Mouse (Mus musculus): ENCODE data around the gene Rem1. TPM values are rescaled to one million over a fixed set of nuclear protein-coding genes. Genes with fewer than 3 reads are reported as not detected.
A peak's percentile ranks its signal among the peaks of the same experiment; 100 is the strongest.

Gene Rem1
- polyA plus RNA-seq, 1 experiment from 2014 or later: 9.5 TPM

DNA sequence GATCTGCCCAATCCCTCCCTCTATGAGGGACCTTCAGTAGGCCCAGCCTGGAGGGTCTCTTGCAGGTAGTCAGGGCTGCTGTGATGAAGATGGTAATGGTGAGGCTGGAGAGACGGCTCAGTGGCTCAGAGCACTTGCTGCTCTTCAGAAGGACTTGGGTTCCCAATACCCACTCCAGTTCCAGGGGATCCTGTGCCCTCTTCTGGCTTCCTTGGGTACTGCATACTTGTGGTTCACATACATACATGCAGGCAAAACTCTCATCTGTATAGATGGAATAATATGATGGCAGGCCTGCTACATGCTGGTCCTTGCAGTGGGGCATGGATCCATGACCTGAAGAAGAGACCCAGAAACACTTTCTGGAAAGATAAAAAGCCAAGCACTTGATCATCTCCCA lies 18.0 kb upstream of the Rem1 start:
- 93% methylated on average over 1 of the region's 1 CpGs for WGBS
- H3K27me3 ChIP-seq (replicated peaks): no peaks in the 10 kb centered on the region
- ATAC-seq (ENCODE audit: insufficient number of reproducible peaks, low FRiP score): no peak
- H3K9ac ChIP-seq: no peak overlapping the region
- 0 out of 2 replicates have a peak, but pooled peaks cover 4% of the 10 kb centered on the region for H3K9me3 ChIP-seq (replicated peaks)
- H3K36me3 ChIP-seq: no peaks in the 10 kb centered on the region
- H3K27ac ChIP-seq (ENCODE audit: poor library complexity, severe bottlenecking): no peak overlapping the region
- H3K4me1 ChIP-seq (replicated peaks): 0 out of 2 replicates have a peak, but pooled peaks cover 4% of the 10 kb centered on the region
- no peak overlapping the region for H3K4me3 ChIP-seq
- no peak overlapping the region for H3K4me2 ChIP-seq

DNA sequence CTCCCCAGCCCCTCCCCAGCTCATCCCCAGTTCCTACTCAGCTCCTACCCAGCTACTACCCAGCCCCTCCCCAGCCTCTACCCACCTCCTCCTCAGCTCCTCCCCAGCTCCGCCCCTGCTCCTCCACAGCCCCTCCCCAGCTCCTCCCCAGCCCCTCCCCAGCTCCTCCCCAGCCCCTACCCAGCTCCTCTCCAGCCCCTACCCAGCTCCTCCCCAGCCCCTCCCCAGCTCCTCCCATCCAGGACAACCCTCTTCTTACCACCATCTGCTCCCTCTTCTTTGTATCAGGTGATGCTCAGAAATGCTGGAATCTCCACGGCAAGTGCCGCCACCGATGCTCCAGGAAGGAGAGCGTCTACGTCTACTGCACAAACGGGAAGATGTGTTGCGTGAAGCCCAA lies 14.6 kb upstream of the Rem1 start:
- WGBS: 38% methylated on average over 7 of the region's 8 CpGs
- no peaks in the 10 kb centered on the region for H3K27me3 ChIP-seq (replicated peaks)
- 0 out of 2 replicates have a peak, but pooled peaks cover 4% of the 10 kb centered on the region for H3K9me3 ChIP-seq (replicated peaks)
- H3K4me2 ChIP-seq: no peak overlapping the region
- H3K4me1 ChIP-seq (replicated peaks): peaks cover 8% of the 10 kb centered on the region
- H3K4me3 ChIP-seq: no peak overlapping the region
- H3K27ac ChIP-seq (ENCODE audit: poor library complexity, severe bottlenecking): no peak overlapping the region
- 0 out of 2 replicates have a peak, but pooled peaks have one; percentile 31 for ATAC-seq (ENCODE audit: insufficient number of reproducible peaks, low FRiP score)
- H3K36me3 ChIP-seq: no peaks in the 10 kb centered on the region
- no peak overlapping the region for H3K9ac ChIP-seq

DNA sequence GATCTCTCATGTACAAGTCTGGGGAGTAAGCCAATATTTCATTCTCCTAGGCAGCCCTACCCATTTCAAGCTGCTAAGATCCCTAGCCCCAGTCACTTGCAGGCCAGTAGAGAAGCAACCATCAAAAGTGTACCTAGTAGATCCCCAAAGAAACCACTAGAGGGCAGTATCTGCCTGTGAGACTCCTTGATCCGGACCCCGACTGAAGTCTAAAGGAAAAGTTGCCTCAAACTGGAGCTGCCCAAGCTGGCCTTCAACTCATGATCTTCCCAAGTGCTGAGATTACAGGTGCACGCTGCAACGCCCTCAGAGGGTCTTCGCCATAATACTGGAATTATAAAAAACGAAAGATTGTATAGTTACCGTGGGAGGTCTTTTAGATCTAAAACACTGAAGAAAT lies 11.2 kb upstream of the Rem1 start:
- no peak overlapping the region for H3K4me3 ChIP-seq
- H3K27ac ChIP-seq (ENCODE audit: poor library complexity, severe bottlenecking): no peak overlapping the region
- 0 out of 2 replicates have a peak, but pooled peaks have one; percentile 18 for ATAC-seq (ENCODE audit: insufficient number of reproducible peaks, low FRiP score)
- H3K4me2 ChIP-seq: no peak overlapping the region
- no peaks in the 10 kb centered on the region for H3K36me3 ChIP-seq
- peaks cover 3% of the 10 kb centered on the region for H3K4me1 ChIP-seq (replicated peaks)
- no peaks in the 10 kb centered on the region for H3K27me3 ChIP-seq (replicated peaks)
- H3K9me3 ChIP-seq (replicated peaks): no peaks in the 10 kb centered on the region
- WGBS: 11% methylated on average over 7 of the region's 7 CpGs
- no peak overlapping the region for H3K9ac ChIP-seq

DNA sequence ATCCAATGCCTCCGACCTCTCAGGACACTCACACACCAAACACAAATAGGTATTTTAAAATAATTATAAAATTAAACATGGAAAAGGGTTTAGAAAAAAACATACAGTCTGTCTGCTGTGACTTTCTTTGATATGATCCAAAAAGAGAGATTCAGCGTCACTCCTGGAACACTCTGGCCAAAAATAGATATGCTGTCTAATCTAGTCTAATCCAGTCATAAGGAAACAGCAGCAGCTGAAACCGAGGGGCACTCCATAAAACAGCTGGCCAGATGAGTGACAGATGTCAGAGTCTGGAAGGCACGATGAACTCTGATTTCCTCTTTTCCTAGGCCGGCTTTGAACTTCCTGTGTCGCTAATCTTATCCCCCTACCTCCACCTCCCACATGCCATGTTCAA lies 10.3 kb upstream of the Rem1 start:
- H3K27me3 ChIP-seq (replicated peaks): no peaks in the 10 kb centered on the region
- H3K9me3 ChIP-seq (replicated peaks): no peaks in the 10 kb centered on the region
- no peak overlapping the region for H3K9ac ChIP-seq
- 39% methylated on average over 6 of the region's 6 CpGs for WGBS
- H3K36me3 ChIP-seq: no peaks in the 10 kb centered on the region
- H3K4me1 ChIP-seq (replicated peaks): peaks cover 3% of the 10 kb centered on the region
- H3K4me2 ChIP-seq: no peak overlapping the region
- no peak for ATAC-seq (ENCODE audit: insufficient number of reproducible peaks, low FRiP score)
- H3K4me3 ChIP-seq: no peak overlapping the region
- H3K27ac ChIP-seq (ENCODE audit: poor library complexity, severe bottlenecking): no peak overlapping the region

DNA sequence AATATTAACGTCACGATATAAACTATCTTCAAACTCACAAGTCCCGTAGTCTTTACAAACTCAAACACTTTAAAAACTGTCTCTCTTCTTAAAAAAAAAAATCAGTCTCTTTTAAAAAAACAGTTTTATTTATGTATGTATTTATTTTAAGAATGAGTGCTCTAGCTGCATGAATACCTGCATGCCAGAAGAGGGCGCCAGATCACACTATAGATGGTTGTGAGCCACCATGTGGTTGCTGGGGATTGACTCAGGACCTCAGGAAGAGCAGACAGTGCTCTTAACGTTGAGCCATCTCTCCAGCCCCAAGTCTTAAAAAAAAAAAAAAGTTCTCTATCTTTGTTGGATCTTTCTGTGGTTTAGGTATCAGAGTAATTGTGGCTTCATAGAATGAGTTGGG lies 9.4 kb upstream of the Rem1 start:
- Histone ChIP-seq H3K27ac (ENCODE audit: poor library complexity, severe bottlenecking) (no peak overlapping the region), H3K4me2 (no peak overlapping the region), H3K27me3 (replicated peaks) (no peaks in the 10 kb centered on the region), H3K9ac (no peak overlapping the region), H3K36me3 (no peaks in the 10 kb centered on the region), H3K9me3 (replicated peaks) (no peaks in the 10 kb centered on the region), H3K4me1 (replicated peaks) (peaks cover 3% of the 10 kb centered on the region), H3K4me3 (no peak overlapping the region)
- ATAC-seq (ENCODE audit: insufficient number of reproducible peaks, low FRiP score): no peak
- 57% methylated on average over 5 of the region's 5 CpGs for WGBS

DNA sequence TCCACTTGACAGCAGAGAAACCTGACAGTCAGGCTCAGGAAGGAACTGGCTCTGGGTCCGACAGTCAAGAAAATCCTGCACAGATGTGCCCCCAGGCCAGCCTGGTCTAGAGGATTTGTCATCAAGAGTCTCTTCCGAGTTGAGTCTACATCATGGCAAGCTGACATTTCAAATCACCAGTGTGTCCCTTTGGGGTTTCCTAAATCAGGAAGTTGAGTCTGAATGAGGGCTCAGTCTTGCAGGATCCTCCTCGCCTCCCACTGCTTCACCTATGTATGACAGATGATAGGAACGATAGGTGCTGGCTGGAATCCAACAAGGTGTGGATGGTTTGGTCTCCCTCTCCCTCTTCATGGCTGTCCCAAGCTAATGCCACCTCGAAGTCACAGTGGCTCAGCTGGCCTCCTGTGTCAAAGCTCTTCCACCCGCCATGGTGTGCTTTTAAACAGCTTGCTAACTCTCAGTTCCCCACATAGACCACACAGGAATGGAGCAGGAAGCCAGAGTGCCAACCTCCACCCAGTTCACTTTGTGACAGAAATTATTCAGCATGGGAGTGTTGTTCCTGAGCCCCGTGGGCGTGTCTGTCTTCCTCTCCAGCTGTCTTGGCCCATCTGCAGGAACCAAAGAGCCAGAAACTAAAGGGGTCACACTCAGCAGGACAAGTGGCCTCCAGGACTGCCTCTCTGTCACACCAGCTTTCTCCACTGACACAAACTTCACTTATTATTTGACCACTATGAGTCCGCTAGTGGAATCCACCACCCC lies 6.2 kb upstream of the Rem1 start:
- Histone ChIP-seq H3K27me3 (replicated peaks) (peaks cover 4% of the 10 kb centered on the region; the same call in 1 of the 2 replicates), H3K4me3 (no peak overlapping the region), H3K4me1 (replicated peaks) (peaks cover 3% of the 10 kb centered on the region), H3K36me3 (no peaks in the 10 kb centered on the region), H3K9me3 (replicated peaks) (no peaks in the 10 kb centered on the region), H3K4me2 (no peak overlapping the region), H3K27ac (ENCODE audit: poor library complexity, severe bottlenecking) (no peak overlapping the region), H3K9ac (no peak overlapping the region)
- no peak for ATAC-seq (ENCODE audit: insufficient number of reproducible peaks, low FRiP score)
- 64% methylated on average over 9 of the region's 9 CpGs for whole genome bisulfite sequencing

DNA sequence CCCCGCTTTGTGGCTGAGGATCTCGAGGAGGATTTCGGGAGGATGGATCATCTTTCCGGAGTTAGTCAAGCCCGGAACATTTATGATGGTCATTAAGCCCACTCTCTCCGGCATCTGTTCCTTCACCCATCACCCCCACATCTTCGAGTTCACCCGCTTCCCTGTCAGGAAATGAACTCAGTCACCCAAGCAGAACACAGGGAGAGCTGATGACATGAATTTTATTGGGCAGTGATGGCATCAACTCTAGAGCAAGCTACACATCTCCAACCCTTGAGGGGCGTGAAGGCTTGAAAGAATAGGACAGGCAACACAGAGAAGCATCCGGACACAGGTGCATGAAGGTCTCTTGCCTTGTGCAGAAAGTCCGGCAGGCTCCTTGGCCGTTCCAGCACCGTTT lies 4.6 kb upstream of the Rem1 start:
- H3K9me3 ChIP-seq (replicated peaks): no peaks in the 10 kb centered on the region
- no peaks in the 10 kb centered on the region for H3K36me3 ChIP-seq
- H3K9ac ChIP-seq: no peak overlapping the region
- no peak overlapping the region for H3K27ac ChIP-seq (ENCODE audit: poor library complexity, severe bottlenecking)
- WGBS: 83% methylated on average over 13 of the region's 13 CpGs
- peaks cover 5% of the 10 kb centered on the region; the same call in 1 of the 2 replicates for H3K4me1 ChIP-seq (replicated peaks)
- H3K4me3 ChIP-seq: no peak overlapping the region
- ATAC-seq (ENCODE audit: insufficient number of reproducible peaks, low FRiP score): no peak
- peaks cover 9% of the 10 kb centered on the region for H3K27me3 ChIP-seq (replicated peaks)
- H3K4me2 ChIP-seq: no peak overlapping the region

DNA sequence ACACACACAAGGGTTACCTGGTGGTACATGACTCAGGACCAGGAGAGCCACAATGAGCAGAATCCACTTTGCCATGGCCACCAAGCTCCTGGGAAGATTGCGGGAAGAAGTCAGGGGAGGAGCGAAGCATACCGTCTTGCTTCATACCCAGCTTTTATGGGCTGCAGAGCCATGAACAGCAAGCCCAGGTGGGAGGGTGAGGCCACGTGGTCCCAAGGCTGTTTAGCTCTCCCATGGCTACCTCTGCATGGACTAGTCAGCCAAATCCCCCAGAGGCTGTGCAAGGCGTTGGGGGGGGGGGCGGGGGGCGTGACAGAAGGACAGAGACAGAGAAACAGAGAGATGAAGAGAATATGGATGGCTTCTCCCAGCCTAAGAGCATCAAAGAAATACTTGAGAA lies 3.8 kb upstream of the Rem1 start, which contains the start of gene Defb25:
Gene Defb25 (minus strand): TSS at position 101 of the 400 bp plus-strand sequence.
- Histone ChIP-seq H3K4me2 (no peak within 1 kb of the TSS), H3K36me3 (no peaks in the 10 kb centered on the region), H3K27ac (ENCODE audit: poor library complexity, severe bottlenecking) (no peak within 1 kb of the TSS), H3K4me1 (replicated peaks) (peaks cover 6% of the 10 kb centered on the region; the same call in 1 of the 2 replicates), H3K9ac (no peak within 1 kb of the TSS), H3K9me3 (replicated peaks) (no peaks in the 10 kb centered on the region), H3K27me3 (replicated peaks) (peaks cover 14% of the 10 kb centered on the region), H3K4me3 (no peak within 1 kb of the TSS)
- WGBS: 79% methylated on average over 7 of the region's 7 CpGs
- no peak for ATAC-seq (ENCODE audit: insufficient number of reproducible peaks, low FRiP score)

DNA sequence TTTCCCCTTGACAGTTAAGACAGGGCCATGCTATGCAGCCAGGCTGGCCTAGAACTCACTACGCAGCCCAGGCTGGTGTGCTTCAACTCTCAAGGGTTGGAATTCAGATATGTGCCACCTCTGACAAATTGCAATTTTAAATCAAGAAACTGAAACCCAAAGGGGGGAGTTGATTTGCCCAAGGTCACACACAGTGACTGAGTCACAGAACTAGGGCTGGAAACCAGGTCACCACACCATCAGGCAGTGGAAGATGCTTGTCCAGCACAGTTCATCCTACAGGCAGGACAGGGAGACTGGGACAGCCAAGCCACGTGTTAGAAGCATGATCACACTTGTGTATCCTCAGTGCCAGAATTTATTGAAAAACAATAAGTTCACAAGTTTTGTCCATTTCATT lies 2.2 kb upstream of the Rem1 start:
- Histone ChIP-seq H3K36me3 (no peaks in the 10 kb centered on the region), H3K4me2 (no peak overlapping the region), H3K4me3 (no peak overlapping the region), H3K27me3 (replicated peaks) (peaks cover 24% of the 10 kb centered on the region), H3K27ac (ENCODE audit: poor library complexity, severe bottlenecking) (no peak overlapping the region), H3K9ac (no peak overlapping the region), H3K4me1 (replicated peaks) (peaks cover 10% of the 10 kb centered on the region), H3K9me3 (replicated peaks) (no peaks in the 10 kb centered on the region)
- WGBS: 83% methylated on average over 2 of the region's 2 CpGs
- ATAC-seq (ENCODE audit: insufficient number of reproducible peaks, low FRiP score): no peak

DNA sequence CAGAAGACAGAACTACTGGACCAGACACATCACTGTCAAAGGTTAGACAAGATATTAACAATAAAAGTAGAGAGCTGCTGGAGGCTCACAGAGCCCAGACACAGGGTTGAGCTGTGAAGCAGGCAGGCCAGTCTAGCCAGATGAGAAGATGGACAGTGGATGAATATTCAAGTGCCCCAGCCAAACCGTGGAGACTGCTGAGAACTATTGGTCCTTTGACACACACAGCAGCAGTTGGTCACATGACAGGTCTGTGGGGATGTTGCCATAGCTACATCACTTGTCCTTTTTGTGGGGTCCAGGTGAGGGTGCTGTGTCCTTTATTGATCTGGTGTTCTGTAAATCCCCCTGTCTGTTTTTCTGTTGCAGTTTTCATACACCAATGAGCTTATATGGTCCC lies 1.5 kb upstream of the Rem1 start:
- Histone ChIP-seq H3K36me3 (no peaks in the 10 kb centered on the region), H3K4me3 (no peak overlapping the region), H3K4me2 (no peak overlapping the region), H3K9ac (no peak overlapping the region), H3K27me3 (replicated peaks) (peaks cover 24% of the 10 kb centered on the region), H3K27ac (ENCODE audit: poor library complexity, severe bottlenecking) (no peak overlapping the region), H3K9me3 (replicated peaks) (no peaks in the 10 kb centered on the region), H3K4me1 (replicated peaks) (peaks cover 12% of the 10 kb centered on the region)
- WGBS: 8% methylated on average over 1 of the region's 1 CpGs
- no peak for ATAC-seq (ENCODE audit: insufficient number of reproducible peaks, low FRiP score)

DNA sequence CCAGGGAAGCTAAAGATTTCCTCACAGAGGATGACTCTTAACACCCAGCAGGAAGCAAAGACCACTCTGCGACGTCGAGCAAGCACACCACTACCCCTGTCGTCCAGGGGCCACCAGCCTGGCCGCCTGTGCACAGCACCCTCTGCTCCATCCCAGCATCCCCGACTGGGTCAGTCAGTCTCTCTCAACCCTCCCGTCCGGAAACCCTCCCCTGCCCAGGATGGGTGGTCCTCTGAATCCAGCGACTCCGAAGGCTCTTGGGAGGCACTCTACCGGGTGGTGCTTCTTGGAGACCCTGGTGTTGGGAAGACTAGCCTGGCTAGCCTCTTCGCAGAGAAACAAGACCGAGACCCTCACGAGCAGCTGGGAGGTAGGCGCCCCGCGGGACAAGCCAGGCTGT lies 1.3 kb downstream of the Rem1 start:
- Histone ChIP-seq H3K4me1 (replicated peaks) (peaks cover 22% of the 10 kb centered on the region), H3K27ac (ENCODE audit: poor library complexity, severe bottlenecking) (no peak overlapping the region), H3K9ac (no peak overlapping the region), H3K36me3 (no peaks in the 10 kb centered on the region), H3K4me3 (peak overlapping the region; percentile 61), H3K27me3 (replicated peaks) (peaks cover 28% of the 10 kb centered on the region), H3K4me2 (peak overlapping the region; percentile 89), H3K9me3 (replicated peaks) (no peaks in the 10 kb centered on the region)
- WGBS: 51% methylated on average over 17 of the region's 17 CpGs
- no peak for ATAC-seq (ENCODE audit: insufficient number of reproducible peaks, low FRiP score)

DNA sequence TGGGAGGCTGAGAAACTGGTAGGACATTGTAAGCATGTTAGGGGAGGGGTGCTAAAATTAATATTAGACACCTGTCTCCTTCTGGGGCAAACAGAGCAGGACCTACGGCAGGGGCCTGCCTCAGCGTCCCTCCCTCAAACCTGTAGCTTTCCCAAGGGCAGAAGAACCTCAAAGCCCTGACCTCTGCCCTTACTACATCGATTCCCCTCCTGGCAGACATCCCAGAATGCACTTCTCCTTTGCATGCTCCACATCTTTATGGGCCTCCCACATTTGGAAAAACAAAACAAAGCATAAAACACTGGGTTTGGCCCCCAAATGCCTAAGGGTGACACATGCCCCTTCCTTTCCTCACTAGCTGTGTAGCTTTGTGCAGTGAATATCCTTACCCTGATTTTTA lies 2.5 kb downstream of the Rem1 start:
- H3K9ac ChIP-seq: no peak overlapping the region
- no peaks in the 10 kb centered on the region for H3K9me3 ChIP-seq (replicated peaks)
- WGBS: 69% methylated on average over 3 of the region's 3 CpGs
- peak overlapping the region; percentile 89; the same call in 1 of the 2 replicates for H3K4me2 ChIP-seq
- no peak overlapping the region for H3K27ac ChIP-seq (ENCODE audit: poor library complexity, severe bottlenecking)
- H3K36me3 ChIP-seq: no peaks in the 10 kb centered on the region
- H3K4me3 ChIP-seq: no peak overlapping the region
- peaks cover 28% of the 10 kb centered on the region for H3K27me3 ChIP-seq (replicated peaks)
- ATAC-seq (ENCODE audit: insufficient number of reproducible peaks, low FRiP score): no peak
- H3K4me1 ChIP-seq (replicated peaks): peaks cover 32% of the 10 kb centered on the region

All from heart, embryonic 12.5 days (tissue).